Mouse (Mus musculus) large intestine, adult 2 months (tissue): ENCODE measurements at regions not wholly inside any gene's neighbourhood (a gene's known extent, or its start where the extent isn't known, plus 50 kb on each side); places are given as distances from the start of the nearest gene placed in this dataset.

Source experiments
- DNase-seq: peaks from one replicate; pipeline ENCODE4 v3.0.0-alpha.2; 2012; ENCODE audit warnings: low read depth, low spot score
- WGBS: fragments of 180-500 bp; shearing (Covaris S2); methylation state at CpG from one replicate; pipeline ENCODE4 v1.1.7; 2018; 5-methylcytosine and 5-hydroxymethylcytosine counted together

- DNase-seq = no peak
- WGBS = 34% methylated on average over 7 of the region's 7 CpGs
Observed at GRCm38 (mm10) chr1:36017061-36017461, 51.1 kb upstream of the Hs6st1 start.

GRCm38 (mm10) chr1:36017656-36018055, 50.5 kb upstream of the Hs6st1 start:
- DNase-seq = no peak
- 60% methylated on average over 3 of the region's 3 CpGs for whole genome bisulfite sequencing
